Mouse (Mus musculus) G1E (cell line): ENCODE data around the gene 4930568D16Rik.
A peak's percentile ranks its signal among the peaks of the same experiment; 100 is the strongest.

Experiments
- CTCF ChIP-seq: IDR thresholded peaks from 2 replicates; pipeline ENCODE4 v1.5.1; 2012; ENCODE audit warnings: low read depth, low read length, inconsistent platforms, mixed read lengths
- POLR2AphosphoS5 ChIP-seq: IDR thresholded peaks from 2 replicates; pipeline ENCODE4 v1.6.1; 2012; ENCODE audit warnings: low read depth, low read length, inconsistent platforms; ENCODE audit not compliant: insufficient replicate concordance
- TAL1 ChIP-seq: conservative IDR thresholded peaks from 2 replicates; pipeline ENCODE4 v1.6.1; 2012; ENCODE audit warnings: low read depth, low read length, inconsistent platforms, mixed read lengths

- peak; percentile 81 for TF ChIP-seq CTCF
- TF ChIP-seq POLR2AphosphoS5: no peak
- TF ChIP-seq TAL1: no peak
Observed at GRCm38 (mm10) chr2:35397590-35398173, 30.2 kb upstream of the 4930568D16Rik start.
